8 mouse cellular contexts compared by ENCODE assay signal in genomic region chr8:105596362-105597034, GRCm38 (mm10). TPM values are rescaled to one million over a fixed set of nuclear protein-coding genes. Genes with fewer than 3 reads are reported as not detected.
DNase-seq lines count a peak whose midpoint lies in the region; ATAC-seq and TF ChIP-seq lines count a peak whose summit lies in the region.

No protein-coding gene starts in this region.

- H3K27me3 ChIP-seq in ES-Bruce4 (ENCODE audit: control insufficient read depth, insufficient read depth, low read length, poor library complexity, severe bottlenecking): no peaks in the 10 kb centered on the region
- no peaks in the 10 kb centered on the region for H3K27me3 ChIP-seq in embryonic facial prominence, embryonic 11.5 days (ENCODE audit: control insufficient read depth, insufficient read depth, low read length)
- H3K27me3 ChIP-seq in heart, embryonic 13.5 days (replicated peaks): no peaks in the 10 kb centered on the region
- no peaks in the 10 kb centered on the region for H3K27me3 ChIP-seq in kidney, embryonic 16.5 days (ENCODE audit: insufficient read depth, low read length)

- no peak for TF ChIP-seq POLR2A in ES-Bruce4 (IDR thresholded peaks at IDR 0.05; ENCODE audit: insufficient read depth, low read length)

- TF ChIP-seq CTCF in ES-Bruce4 (IDR thresholded peaks at IDR 0.05; ENCODE audit: low read depth, low read length): peak; percentile 81

- H3K4me2 ChIP-seq in embryonic facial prominence, embryonic 11.5 days (ENCODE audit: low read depth, low read length): peak overlapping the region; percentile 16; the same call in 1 of the 2 replicates
- peak overlapping the region; percentile 61 for H3K4me2 ChIP-seq in heart, embryonic 13.5 days
- peak overlapping the region; percentile 52 for H3K4me2 ChIP-seq in kidney, embryonic 16.5 days (replicated peaks; ENCODE audit: low read depth, low read length)

- peak overlapping the region; percentile 9 for H3K4me3 ChIP-seq in ES-Bruce4 (ENCODE audit: low read depth, low read length)
- H3K4me3 ChIP-seq in embryonic facial prominence, embryonic 11.5 days (ENCODE audit: low read depth, low read length): no peak overlapping the region
- H3K4me3 ChIP-seq in heart, embryonic 13.5 days: peak overlapping the region; percentile 33
- peak overlapping the region; percentile 30 for H3K4me3 ChIP-seq in kidney, embryonic 16.5 days (ENCODE audit: low read length)

- peak; percentile 36; the same call in 1 of the 2 replicates for ATAC-seq in embryonic facial prominence, embryonic 11.5 days (replicated peaks; ENCODE audit: insufficient number of reproducible peaks, low FRiP score, low TSS enrichment, low read depth)
- peak; percentile 49 for ATAC-seq in heart, embryonic 13.5 days (ENCODE audit: extremely low read depth, insufficient number of reproducible peaks, low FRiP score, low TSS enrichment)
- peak; percentile 73 for ATAC-seq in kidney, embryonic 16.5 days (ENCODE audit: low FRiP score, low TSS enrichment)

- DNase-seq in adrenal gland, adult 8-10 months: peak; percentile 65
- DNase-seq in embryonic facial prominence, embryonic 11.5 days (ENCODE audit: low spot score): peak; percentile 60
- peak; percentile 94 for DNase-seq in lung, postnatal 36 days
- DNase-seq in spleen, adult 12 weeks (ENCODE audit: low spot score): peak; percentile 58
- no peak for DNase-seq in right cerebral cortex, adult 18-20 months

- no peaks in the 10 kb centered on the region for H3K36me3 ChIP-seq in ES-Bruce4 (ENCODE audit: control insufficient read depth, insufficient read depth, low read length, poor library complexity, severe bottlenecking)
- no peaks in the 10 kb centered on the region for H3K36me3 ChIP-seq in embryonic facial prominence, embryonic 11.5 days (replicated peaks; ENCODE audit: control insufficient read depth, insufficient read depth, low read depth, low read length)
- H3K36me3 ChIP-seq in heart, embryonic 13.5 days: no peaks in the 10 kb centered on the region
- no peaks in the 10 kb centered on the region for H3K36me3 ChIP-seq in kidney, embryonic 16.5 days (ENCODE audit: insufficient read depth, low read length)

- peak overlapping the region; percentile 36 for H3K27ac ChIP-seq in ES-Bruce4 (ENCODE audit: insufficient read depth, low read length)
- no peak overlapping the region for H3K27ac ChIP-seq in embryonic facial prominence, embryonic 11.5 days (replicated peaks; ENCODE audit: low read depth, low read length)
- no peak overlapping the region for H3K27ac ChIP-seq in heart, embryonic 13.5 days (replicated peaks)
- H3K27ac ChIP-seq in kidney, embryonic 16.5 days (ENCODE audit: low read length): no peak overlapping the region

- no peaks in the 10 kb centered on the region for H3K9me3 ChIP-seq in ES-Bruce4 (replicated peaks; ENCODE audit: control insufficient read depth, insufficient read depth, low read length, poor library complexity, severe bottlenecking)
- no peaks in the 10 kb centered on the region for H3K9me3 ChIP-seq in embryonic facial prominence, embryonic 11.5 days (replicated peaks; ENCODE audit: control insufficient read depth, low read length)
- no peaks in the 10 kb centered on the region for H3K9me3 ChIP-seq in heart, embryonic 13.5 days
- no peaks in the 10 kb centered on the region for H3K9me3 ChIP-seq in kidney, embryonic 16.5 days (ENCODE audit: low read length)

- H3K4me1 ChIP-seq in ES-Bruce4 (ENCODE audit: control insufficient read depth, insufficient read depth, low read length): no peaks in the 10 kb centered on the region
- H3K4me1 ChIP-seq in embryonic facial prominence, embryonic 11.5 days (ENCODE audit: control insufficient read depth, insufficient read depth, low read length): no peaks in the 10 kb centered on the region
- peaks cover 33% of the 10 kb centered on the region for H3K4me1 ChIP-seq in heart, embryonic 13.5 days
- H3K4me1 ChIP-seq in kidney, embryonic 16.5 days (ENCODE audit: insufficient read depth, low read length): peaks cover 18% of the 10 kb centered on the region

- TF ChIP-seq EP300 in ES-Bruce4 (IDR thresholded peaks at IDR 0.05; ENCODE audit: insufficient read depth, low read depth, low read length): no peak

- H3K9ac ChIP-seq in ES-Bruce4 (ENCODE audit: low read depth, poor library complexity, severe bottlenecking): 0 out of 2 replicates have a peak overlapping the region, but pooled peaks have one; percentile 0
- no peak overlapping the region for H3K9ac ChIP-seq in embryonic facial prominence, embryonic 11.5 days (replicated peaks; ENCODE audit: low read length)
- H3K9ac ChIP-seq in heart, embryonic 13.5 days: 0 out of 2 replicates have a peak overlapping the region, but pooled peaks have one; percentile 19
- H3K9ac ChIP-seq in kidney, embryonic 16.5 days (replicated peaks; ENCODE audit: low read length): no peak overlapping the region

- 6% methylated on average over 14 of the region's 14 CpGs for WGBS in embryonic facial prominence, embryonic 11.5 days
- 6% methylated on average over 14 of the region's 14 CpGs for WGBS in heart, embryonic 13.5 days
- WGBS in kidney, embryonic 16.5 days: 10% methylated on average over 14 of the region's 14 CpGs

RNA-seq across cellular contexts. Expression of gene Ripor1, which starts 8.6 kb away (rescaled TPM):
- 26.5 and 27.5 TPM in 2 replicates for polyA plus RNA-seq in ES-Bruce4 (2011; ENCODE audit: insufficient read depth, insufficient read length, low read depth, missing spikeins)
- total RNA-seq in adrenal gland, adult 8-10 months (2022): 10 to 100 TPM; 28.1 to 47.9 (median 37.8) TPM
- 7.3 and 8.7 TPM in 2 replicates for polyA plus RNA-seq in embryonic facial prominence, embryonic 11.5 days (2014; fragmentation: Nextera tagmentation; extraction: Ambion mirVana)
- polyA plus RNA-seq in heart, embryonic 13.5 days (2015; fragmentation: Nextera tagmentation; extraction: Ambion mirVana): 32.1 and 32.5 TPM in 2 replicates
- 44.5 and 46.3 TPM in 2 replicates for polyA plus RNA-seq in kidney, embryonic 16.5 days (2015; fragmentation: Nextera tagmentation; extraction: Ambion mirVana)

RNA-seq across cellular contexts. Expression of gene Atp6v0d1, which starts 30.7 kb away (rescaled TPM):
- polyA plus RNA-seq in ES-Bruce4 (2011; ENCODE audit: insufficient read depth, insufficient read length, low read depth, missing spikeins): 78.4 and 86.5 TPM in 2 replicates
- total RNA-seq in adrenal gland, adult 8-10 months (2022): 100 to 1,000 TPM; 113 to 135 (median 122) TPM
- polyA plus RNA-seq in embryonic facial prominence, embryonic 11.5 days (2014; fragmentation: Nextera tagmentation; extraction: Ambion mirVana): 89.8 and 95.5 TPM in 2 replicates
- 58.1 and 60.9 TPM in 2 replicates for polyA plus RNA-seq in heart, embryonic 13.5 days (2015; fragmentation: Nextera tagmentation; extraction: Ambion mirVana)
- polyA plus RNA-seq in kidney, embryonic 16.5 days (2015; fragmentation: Nextera tagmentation; extraction: Ambion mirVana): 106 and 111 TPM in 2 replicates

RNA-seq across cellular contexts. Expression of gene Ctcf, which starts 39.9 kb away (rescaled TPM):
- 105 and 123 TPM in 2 replicates for polyA plus RNA-seq in ES-Bruce4 (2011; ENCODE audit: insufficient read depth, insufficient read length, low read depth, missing spikeins)
- total RNA-seq in adrenal gland, adult 8-10 months (2022): 10 to 100 TPM; 61.2 to 79.1 (median 67.7) TPM
- 116 and 118 TPM in 2 replicates for polyA plus RNA-seq in embryonic facial prominence, embryonic 11.5 days (2014; fragmentation: Nextera tagmentation; extraction: Ambion mirVana)
- polyA plus RNA-seq in heart, embryonic 13.5 days (2015; fragmentation: Nextera tagmentation; extraction: Ambion mirVana): 67.1 and 76.2 TPM in 2 replicates
- 117 and 134 TPM in 2 replicates for polyA plus RNA-seq in kidney, embryonic 16.5 days (2015; fragmentation: Nextera tagmentation; extraction: Ambion mirVana)

RNA-seq across cellular contexts. Expression of gene Agrp, which starts 40.7 kb away (rescaled TPM):
- polyA plus RNA-seq in ES-Bruce4 (2011; ENCODE audit: insufficient read depth, insufficient read length, low read depth, missing spikeins): not detected in 2 replicates
- 10 to 100 TPM in 1 of 4 experiments, 1 to 10 TPM in 2, under 1 TPM in 1; 0.97 to 11.6 (median 4.2) TPM for total RNA-seq in adrenal gland, adult 8-10 months (2022)
- 1.0 and 1.7 TPM in 2 replicates for polyA plus RNA-seq in embryonic facial prominence, embryonic 11.5 days (2014; fragmentation: Nextera tagmentation; extraction: Ambion mirVana)
- 0.23 TPM in 1 of 2 replicates, not detected in the other for polyA plus RNA-seq in heart, embryonic 13.5 days (2015; fragmentation: Nextera tagmentation; extraction: Ambion mirVana)
- polyA plus RNA-seq in kidney, embryonic 16.5 days (2015; fragmentation: Nextera tagmentation; extraction: Ambion mirVana): 0.84 and 1.2 TPM in 2 replicates

Comparison
In these comparisons a context has a peak if more than half of its experiments do, and no peak if none do; other contexts are left out.
1. H3K9ac ChIP-seq: peak in ES-Bruce4 (single experiment) and heart, embryonic 13.5 days (single experiment); none in embryonic facial prominence, embryonic 11.5 days (single experiment) and kidney, embryonic 16.5 days (single experiment).
2. Peak in every context shown above with its lines, with median percentiles within 50 percentile points of each other: ATAC-seq and H3K4me2 ChIP-seq.